Mouse (Mus musculus): Measurements from ENCODE around the gene Cdk15.

Cdk15 gene

GRCm38 (mm10) chr1:59321880-59322836, 65.5 kb downstream of the Cdk15 start:
- DNase-seq (ENCODE audit: low spot score in 2 of 2): no peak

- no peak for DNase-seq (ENCODE audit: low spot score in 2 of 2)
These were observed 70.2 kb downstream of the Cdk15 start for GRCm38 (mm10) chr1:59326854-59327395.

DNA sequence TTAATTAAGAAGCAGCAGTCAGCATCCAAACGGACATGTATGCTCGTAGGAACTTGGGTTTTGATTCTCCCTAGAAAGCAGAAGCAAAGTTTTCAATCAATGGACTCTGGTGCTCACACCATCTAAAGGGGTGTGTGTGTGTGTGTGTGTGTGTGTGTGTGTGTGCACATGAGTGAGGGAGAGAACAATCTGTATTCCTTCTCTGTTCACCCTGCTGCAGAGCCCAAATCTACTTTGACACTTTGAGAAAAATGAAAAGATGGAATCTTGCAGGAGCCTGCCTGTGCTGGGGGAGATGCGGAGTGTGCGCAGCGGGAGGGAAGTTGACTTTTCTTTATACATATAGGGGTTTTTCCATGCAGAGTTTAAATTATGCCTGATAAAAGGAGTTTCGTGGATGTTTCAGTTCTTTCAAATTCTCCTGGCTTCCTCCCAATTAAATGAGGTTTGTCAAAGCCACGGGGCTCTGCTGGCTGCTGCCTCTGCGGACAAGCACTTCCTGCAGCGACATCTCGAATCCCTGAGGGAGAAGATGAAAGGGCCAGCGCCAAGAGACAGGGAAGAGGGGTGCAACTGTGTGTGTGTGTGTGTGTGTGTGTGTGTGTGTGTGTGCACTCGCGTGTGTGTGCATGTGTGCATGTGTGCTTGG, 76.2 kb downstream of the Cdk15 start:
- DNase-seq (ENCODE audit: low spot score in 2 of 2): no peak

DNA sequence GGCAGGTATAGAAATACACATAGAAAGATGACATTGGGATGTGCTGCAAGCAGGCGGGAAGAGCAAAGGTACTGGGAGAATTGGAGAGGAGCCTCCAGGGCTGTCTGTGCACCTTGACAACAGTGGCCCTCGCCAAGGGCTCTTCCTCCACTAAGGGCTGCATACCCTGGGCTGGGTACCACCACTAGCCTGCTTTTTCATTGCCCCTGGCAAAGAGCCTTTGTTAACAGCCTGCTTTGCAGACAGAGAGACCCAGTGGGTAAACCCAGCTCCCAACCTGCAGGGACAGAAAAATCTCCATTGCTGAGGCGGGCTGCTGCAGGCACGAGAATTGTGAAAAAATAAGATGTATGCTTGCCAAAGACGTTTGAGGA, 76.7 kb downstream of the Cdk15 start:
- DNase-seq (ENCODE audit: low spot score in 2 of 2): no peak

DNA sequence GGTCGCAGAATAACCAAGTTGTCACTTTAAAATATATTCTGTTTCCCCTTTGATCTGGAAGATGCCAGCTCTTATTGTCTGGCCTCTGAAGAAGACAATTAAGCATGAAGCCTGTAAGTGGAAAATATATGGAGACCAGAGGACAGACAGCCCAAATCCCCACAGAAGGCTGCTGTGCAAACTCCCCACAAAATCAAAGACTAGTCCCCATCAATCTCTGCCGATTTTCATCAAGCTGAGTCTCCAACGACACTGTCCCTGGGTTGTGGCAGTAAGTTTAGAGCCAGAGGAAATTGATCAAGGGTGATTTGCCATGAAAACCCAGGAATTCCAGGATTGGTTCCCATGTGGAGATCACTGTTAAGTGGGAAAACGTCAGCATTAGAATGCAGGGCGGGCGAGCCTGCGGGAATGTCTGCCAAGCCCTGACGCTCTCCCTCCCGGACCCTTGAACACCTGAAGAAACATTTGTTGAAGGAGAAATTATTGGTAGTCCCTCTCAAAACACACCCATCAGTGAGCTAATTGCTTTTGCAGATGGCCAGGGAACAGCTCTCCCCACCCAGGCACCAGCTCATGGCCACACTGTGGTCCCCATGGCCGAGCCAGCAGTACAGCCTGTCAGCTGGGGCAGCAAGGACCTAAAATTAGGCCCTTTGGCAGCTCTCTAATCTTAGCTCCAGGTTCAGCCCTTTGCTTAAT, 77.3 kb downstream of the Cdk15 start:
- DNase-seq (ENCODE audit: low spot score in 2 of 2): no peak

DNA sequence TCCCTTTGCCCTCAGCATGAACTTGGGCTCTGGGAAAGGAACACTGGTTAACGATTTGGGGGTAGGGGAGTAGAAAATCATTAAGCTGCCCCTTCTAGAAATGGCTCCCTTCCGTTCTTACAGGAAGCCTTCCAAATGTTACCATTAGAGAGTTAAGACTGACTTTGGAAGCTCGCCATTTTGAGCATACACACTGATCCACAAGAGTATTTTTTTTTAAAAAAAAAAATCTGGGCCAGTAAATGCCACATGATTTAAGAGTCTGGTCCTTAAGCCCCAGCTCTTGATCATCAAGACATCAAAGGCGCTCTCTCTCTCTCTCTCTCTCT, 77.8 kb downstream of the Cdk15 start:
- DNase-seq (ENCODE audit: low spot score in 2 of 2): no peak

DNA sequence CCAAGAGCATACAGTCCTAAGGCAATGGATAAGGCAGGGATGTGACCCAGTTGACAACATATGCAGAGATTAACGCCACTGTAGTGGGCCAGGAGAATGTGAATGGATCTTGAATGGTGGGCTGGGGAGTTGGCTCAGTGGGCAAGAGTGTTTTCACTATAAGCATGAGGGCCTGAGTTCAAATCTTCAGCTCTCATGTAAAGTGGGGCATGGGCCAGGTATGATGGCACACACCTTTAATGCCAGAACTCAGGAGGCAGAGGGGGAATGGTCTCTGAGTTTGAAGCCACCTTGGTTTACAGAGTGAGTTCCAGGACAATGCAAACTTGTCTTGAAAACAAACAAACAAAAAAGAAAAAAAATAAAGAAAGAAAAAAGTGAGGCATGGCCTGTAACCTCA, 79.5 kb downstream of the Cdk15 start:
- no peak for DNase-seq (ENCODE audit: low spot score in 2 of 2)

- DNase-seq (ENCODE audit: low spot score in 2 of 2): no peak
These were observed 84.3 kb downstream of the Cdk15 start for GRCm38 (mm10) chr1:59340814-59341588.

- no peak for DNase-seq (ENCODE audit: low spot score in 2 of 2)
These were observed 85.0 kb downstream of the Cdk15 start for GRCm38 (mm10) chr1:59341697-59342096.

DNA sequence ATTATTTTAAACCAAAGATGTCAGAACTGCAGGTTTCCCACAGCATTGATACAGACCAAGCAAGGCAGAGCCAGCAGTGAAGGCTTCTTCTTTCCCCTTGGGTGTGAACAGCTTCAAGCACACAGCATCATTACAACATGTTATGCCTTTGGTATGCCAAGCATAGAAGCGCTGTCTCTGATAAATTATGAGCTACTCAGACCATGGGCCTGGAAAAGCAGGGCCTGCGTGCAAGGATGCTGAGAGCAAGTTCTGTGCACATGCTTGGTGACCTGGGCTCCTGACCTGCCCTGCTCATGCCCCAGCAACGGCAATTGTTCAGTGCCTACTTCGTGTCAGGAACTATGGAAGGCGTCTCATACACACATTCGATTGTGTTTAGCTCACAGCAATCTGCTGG, 85.4 kb downstream of the Cdk15 start:
- DNase-seq (ENCODE audit: low spot score in 2 of 2): no peak

DNA sequence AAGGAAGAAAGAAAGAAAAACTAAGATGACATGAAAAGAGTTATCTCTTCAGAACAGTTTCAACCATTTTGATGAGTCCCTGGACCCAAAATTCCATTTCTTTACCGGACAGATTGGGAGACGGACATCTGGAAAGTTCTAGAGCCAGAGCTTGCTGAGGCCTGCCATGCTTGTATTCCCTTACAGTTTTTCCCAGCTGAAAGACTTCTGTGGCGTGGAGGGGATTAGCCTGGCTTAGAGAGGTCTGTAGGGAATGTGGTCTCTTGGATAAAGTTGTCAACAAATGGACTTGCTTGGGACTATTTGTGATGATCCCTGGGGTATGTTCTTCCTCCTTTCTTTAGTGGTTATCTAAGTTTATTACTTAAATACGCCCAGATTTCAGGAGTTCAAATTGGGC, 96.0 kb downstream of the Cdk15 start:
- no peak for DNase-seq (ENCODE audit: low spot score in 2 of 2)

- DNase-seq (ENCODE audit: low spot score in 2 of 2): no peak
These were observed 98.7 kb downstream of the Cdk15 start for GRCm38 (mm10) chr1:59355440-59355839.

GRCm38 (mm10) chr1:59359136-59359535, 102.4 kb downstream of the Cdk15 start:
- DNase-seq (ENCODE audit: low spot score in 2 of 2): no peak

- DNase-seq (ENCODE audit: low spot score in 2 of 2): no peak
These were observed 104.1 kb downstream of the Cdk15 start for GRCm38 (mm10) chr1:59360834-59361233.

DNA sequence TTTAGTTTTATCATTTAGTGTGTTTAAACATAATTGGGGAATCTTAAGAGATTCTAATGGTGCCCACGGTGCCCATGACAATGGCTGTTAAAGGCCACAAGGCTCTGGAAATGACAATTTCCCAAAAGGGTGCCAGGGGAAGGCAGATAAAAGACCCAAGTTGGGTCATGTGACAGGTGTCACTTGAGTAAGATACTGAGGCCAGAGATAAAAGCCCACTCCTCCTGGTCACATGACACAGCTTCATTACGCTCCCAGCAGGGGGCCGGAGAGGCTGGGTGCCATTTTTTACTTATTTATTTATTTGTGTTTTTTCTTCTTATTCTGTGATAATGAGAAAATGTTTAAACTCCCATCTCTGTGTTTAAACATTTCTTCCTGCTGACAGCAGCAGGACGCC, 104.8 kb downstream of the Cdk15 start:
- no peak for DNase-seq (ENCODE audit: low spot score in 2 of 2)

DNA sequence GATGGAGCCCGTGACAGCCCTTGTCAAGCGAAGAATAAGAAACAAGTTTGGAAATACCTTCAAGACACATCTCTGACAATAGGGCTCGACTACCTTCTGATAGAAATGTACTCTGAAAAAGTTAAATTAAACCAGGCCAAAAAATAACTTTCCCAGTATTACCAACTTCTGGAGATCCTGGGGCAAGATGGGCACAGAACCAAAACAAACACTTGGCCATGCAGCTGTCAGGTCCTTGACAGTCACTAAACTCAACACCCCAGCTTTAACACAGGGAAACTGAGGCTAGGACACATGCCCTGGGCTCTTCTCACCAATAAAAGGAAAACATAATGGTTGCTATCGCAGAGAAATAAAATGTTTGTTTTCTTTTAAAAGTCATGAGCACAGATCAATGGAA, 105.3 kb downstream of the Cdk15 start:
- DNase-seq (ENCODE audit: low spot score in 2 of 2): no peak

GRCm38 (mm10) chr1:59364463-59365040, 107.8 kb downstream of the Cdk15 start:
- DNase-seq (ENCODE audit: low spot score in 2 of 2): no peak

GRCm38 (mm10) chr1:59367928-59368648, 111.4 kb downstream of the Cdk15 start:
- no peak for DNase-seq (ENCODE audit: low spot score in 2 of 2)

- DNase-seq (ENCODE audit: low spot score in 2 of 2): no peak
These were observed 112.1 kb downstream of the Cdk15 start for GRCm38 (mm10) chr1:59368649-59369319.

DNA sequence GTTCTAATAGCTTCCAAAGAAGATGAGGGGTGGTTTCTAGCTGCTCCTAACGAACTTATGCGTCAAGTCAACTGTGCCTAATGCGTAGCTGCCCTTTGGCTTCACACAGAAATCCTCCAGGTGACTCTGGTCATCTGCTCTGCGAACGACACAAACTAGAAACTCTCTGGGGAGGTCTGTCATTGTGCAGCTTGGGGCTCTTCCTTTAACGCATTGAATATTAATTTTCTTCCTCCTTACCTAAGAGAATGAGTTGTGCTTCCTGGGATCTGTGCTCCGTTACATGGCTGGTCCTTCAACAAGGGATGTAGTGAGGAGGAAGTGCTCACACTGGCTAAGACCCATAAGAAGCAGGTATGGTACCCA, 112.6 kb downstream of the Cdk15 start:
- DNase-seq (ENCODE audit: low spot score in 2 of 2): no peak
